Mouse (Mus musculus) B cell, adult (primary cell): ENCODE measurements around the gene Defb48. TPM values are rescaled to one million over a fixed set of nuclear protein-coding genes. Genes with fewer than 3 reads are reported as not detected.

Source experiments
- total RNA-seq: library from RNA; stranded (reverse); gene quantifications from 4 replicates; pipeline ENCODE4 v1.2.4, GENCODE M21; 2023; ENCODE audit not compliant: inconsistent age

Defb48 gene
- not detected in 4 replicates for total RNA-seq

GRCm38 (mm10) chr14:62984410-62984809, at the start of gene Defb48:
Gene Defb48 (minus strand): TSS chr14:62984510.

GRCm38 (mm10) chr14:63011471-63011870, 27.2 kb upstream of the Defb48 start, which contains the start of gene Defb43:
Gene Defb43 (plus strand): TSS chr14:63011771.

GRCm38 (mm10) chr14:62997777-62998176, 13.5 kb upstream of the Defb48 start, which contains the start of gene Defb47:
Gene Defb47 (plus strand): TSS chr14:62998077.

Other genes starting within 250 kb of the Defb48 start
- gene Ints6, start 223.3 kb downstream of the Defb48 start, total RNA-seq, result 82.3 to 100 TPM (median 86.4 TPM) in 4 replicates
- 36.2 to 38.6 TPM (median 36.3 TPM) in 4 replicates for gene Wdfy2, start 146.8 kb downstream of the Defb48 start, total RNA-seq
- gene Defb47, start 13.6 kb upstream of the Defb48 start, total RNA-seq, result not detected in 4 replicates
- not detected in 4 replicates for gene Defb43, start 27.3 kb upstream of the Defb48 start, total RNA-seq
- gene Defb42, start 62.5 kb upstream of the Defb48 start, total RNA-seq, result not detected in 4 replicates
- gene Defb30, start 65.5 kb upstream of the Defb48 start, total RNA-seq, result not detected in 4 replicates